Mouse (Mus musculus) left cerebral cortex, adult 2 months (tissue): Measurements from ENCODE around the gene Tmbim7. TPM values are rescaled to one million over a fixed set of nuclear protein-coding genes. Genes with fewer than 3 reads are reported as not detected.
A peak's percentile ranks its signal among the peaks of the same experiment; 100 is the strongest.
"Not testable (repeated sequence)": the region's sequence is repeated elsewhere in the genome, so short reads cannot be mapped to it uniquely, and the experiment has no call there.

ENCODE experiments used
- DNase-seq, 2 experiments: peaks; one replicate each; pipeline ENCODE4 v3.0.0; 2021 to 2022; ENCODE audit warnings: low spot score in 2 of 2, mixed read lengths in 1 of 2; ENCODE audit errors: extremely low spot score in 1 of 2
- H3K27ac ChIP-seq: fragments of 200-600 bp; 2 replicates; pipeline ENCODE4 v1.8.1; 2022
- H3K4me3 ChIP-seq: fragments of 200-600 bp; 2 replicates; pipeline ENCODE4 v1.8.1; 2022
- CTCF ChIP-seq: fragments of 200-600 bp; IDR thresholded peaks from 2 replicates; pipeline ENCODE4 v1.8.1; 2022; ENCODE audit warnings: antibody characterized with exemption, mild to moderate bottlenecking, moderate library complexity
- intact Hi-C: fragments of 180-260 bp; cut with DNase I; formaldehyde crosslinking; loops from one replicate; pipeline ENCODE4 v1.15.1; 2025
- long read RNA-seq, 2 experiments: library from polyadenylated mRNA; stranded (forward); transcript quantifications; one replicate each; pipeline ENCODE4 v2.0.0; 2021; ENCODE audit warnings: borderline mapping rate in 2 of 2
- total RNA-seq, 2 experiments: library from RNA; stranded (reverse); gene quantifications; 2 replicates each; pipeline ENCODE4 v1.2.3; 2021

The Tmbim7 gene
- total RNA-seq: not detected
- long read RNA-seq, experiment 1: 0 reads
- long read RNA-seq, experiment 2: 0 reads

DNA sequence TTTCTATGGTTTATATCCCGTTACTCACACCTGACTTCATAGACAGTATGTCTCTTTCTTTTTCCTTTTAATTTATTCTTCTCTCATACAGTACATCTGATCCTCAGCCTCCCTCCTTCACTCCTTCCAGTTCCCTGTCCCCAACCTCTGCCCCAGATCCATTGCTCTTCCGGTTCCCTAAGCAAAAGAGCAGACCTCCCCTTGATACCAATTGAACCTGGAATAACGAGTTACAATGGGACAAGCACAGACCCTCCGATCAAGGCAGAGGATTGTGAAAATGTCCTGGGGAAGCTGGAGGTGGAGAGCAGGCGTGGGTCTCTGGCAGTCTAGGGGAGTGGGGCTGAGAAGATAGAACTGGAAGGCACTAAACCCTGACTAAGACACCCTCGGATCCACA lies at the start of gene Tmbim7:
Gene Tmbim7, plus strand, starts transcription at position 301 of the 400 bp plus-strand sequence.
- Histone ChIP-seq H3K4me3 (no peak within 1 kb of the TSS), H3K27ac (no peak within 1 kb of the TSS)
- intact Hi-C loops: no loop called here
- no peak for TF ChIP-seq CTCF
- DNase-seq: no peak

DNA sequence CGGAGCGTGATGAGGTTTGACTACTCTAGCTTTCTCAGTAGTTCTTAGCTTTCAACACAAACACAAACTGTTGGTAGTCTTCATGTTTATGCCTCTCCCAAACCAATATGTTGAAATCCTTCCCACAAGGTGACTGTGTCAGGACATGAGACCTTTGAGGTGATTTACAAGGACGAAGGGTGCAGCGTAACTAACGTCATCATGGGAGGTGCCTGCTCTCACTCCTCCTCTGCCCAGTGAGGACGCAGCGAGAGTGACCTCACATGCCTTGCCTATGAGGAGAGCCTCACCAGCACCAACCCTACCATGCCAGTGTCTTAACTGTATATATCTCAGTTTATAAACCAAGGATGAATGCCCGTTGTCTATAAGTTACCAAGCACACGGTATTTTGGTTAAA lies 43.9 kb upstream of the Tmbim7 start:
- Histone ChIP-seq H3K4me3 (no peak overlapping the region), H3K27ac (no peak overlapping the region)
- no peak for TF ChIP-seq CTCF
- intact Hi-C loops: no loop called here
- DNase-seq: no peak

DNA sequence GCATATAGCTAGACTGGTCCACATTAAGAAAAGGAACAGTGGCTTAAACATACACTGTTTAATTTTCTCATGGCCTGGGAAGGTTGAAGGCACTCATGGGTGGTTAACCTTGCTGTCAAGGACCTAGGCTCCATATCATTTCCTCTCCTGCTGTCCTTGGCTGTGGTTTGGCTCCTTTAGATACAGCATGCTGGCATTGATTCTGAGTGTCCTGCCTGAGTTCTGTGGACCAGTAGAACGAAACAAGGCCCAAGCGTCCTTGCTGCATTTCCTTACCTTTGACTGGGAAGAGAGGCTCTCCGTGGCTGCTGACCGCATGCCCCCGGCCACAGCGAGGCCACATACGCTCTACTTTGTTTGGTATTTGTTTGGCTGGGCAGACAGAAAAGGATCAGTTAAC lies 41.7 kb upstream of the Tmbim7 start:
- intact Hi-C loops: no loop called here

DNA sequence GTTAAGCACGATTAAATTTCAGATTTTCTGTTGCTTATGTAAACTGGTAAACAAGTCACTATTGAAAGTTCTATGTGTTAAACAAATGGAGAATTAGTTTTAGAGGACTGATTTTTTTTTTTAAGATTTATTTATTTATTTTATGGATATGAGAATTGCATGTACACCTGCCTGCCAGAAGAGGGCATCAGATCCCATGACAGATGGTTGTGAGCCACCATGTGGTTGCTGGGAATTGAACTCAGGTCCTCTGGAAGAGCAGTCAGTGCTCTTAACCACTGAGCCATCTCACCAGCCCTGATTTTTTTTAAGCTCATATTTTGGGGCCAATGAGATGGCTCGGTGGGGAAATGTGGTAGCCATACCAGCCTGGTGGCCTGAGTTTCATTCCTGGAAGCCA lies 39.1 kb upstream of the Tmbim7 start:
- DNase-seq, H3K4me3 ChIP-seq, intact Hi-C loops, H3K27ac ChIP-seq: not testable (repeated sequence)
- TF ChIP-seq CTCF: peak; percentile 20; the same call in 1 of the 2 replicates

More for the DNA sequence above, 41.7 kb upstream of the Tmbim7 start:
- Histone ChIP-seq H3K4me3 (no peak overlapping the region), H3K27ac (no peak overlapping the region)
- no peak for DNase-seq
- no peak for TF ChIP-seq CTCF

DNA sequence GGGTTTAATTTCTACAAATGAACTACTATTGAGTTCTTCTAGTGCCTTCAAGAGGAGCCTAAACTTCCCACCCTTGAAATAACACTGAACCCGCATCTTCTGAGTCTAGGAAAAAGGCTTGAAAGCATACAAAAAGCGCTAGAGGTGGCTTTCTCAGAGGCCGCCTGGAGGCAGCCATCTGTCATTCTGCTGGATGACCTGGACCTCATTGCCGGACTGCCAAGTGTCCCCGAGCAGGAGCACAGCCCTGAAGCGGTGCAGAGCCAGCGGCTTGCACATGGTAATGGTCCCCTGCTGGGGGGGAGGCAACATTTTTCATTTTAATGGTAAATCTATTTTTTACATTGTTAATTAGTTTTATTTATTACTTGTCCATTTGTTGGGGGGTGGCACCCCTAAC lies 30.5 kb upstream of the Tmbim7 start:
- intact Hi-C loops: no loop called here
- no peak for DNase-seq
- Histone ChIP-seq H3K4me3 (no peak overlapping the region), H3K27ac (no peak overlapping the region)
- no peak for TF ChIP-seq CTCF

DNA sequence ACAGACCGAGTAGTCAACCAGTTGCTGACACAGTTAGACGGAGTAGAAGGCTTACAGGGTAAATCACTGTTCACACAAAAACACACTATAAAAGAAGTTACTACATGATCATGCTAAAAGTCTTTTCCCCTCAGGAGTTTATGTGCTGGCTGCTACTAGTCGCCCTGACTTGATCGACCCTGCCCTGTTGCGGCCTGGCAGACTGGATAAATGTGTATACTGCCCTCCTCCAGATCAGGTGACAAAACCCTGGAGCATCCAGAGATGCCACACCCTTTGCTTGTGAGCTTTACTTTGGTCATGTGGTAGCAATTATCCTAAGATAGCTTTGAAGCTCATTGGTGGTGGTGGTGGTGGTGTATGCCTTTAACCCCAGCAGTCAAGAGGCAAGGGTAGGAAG lies 20.9 kb upstream of the Tmbim7 start:
- DNase-seq: no peak
- intact Hi-C loops: no loop called here
- no peak for TF ChIP-seq CTCF

DNA sequence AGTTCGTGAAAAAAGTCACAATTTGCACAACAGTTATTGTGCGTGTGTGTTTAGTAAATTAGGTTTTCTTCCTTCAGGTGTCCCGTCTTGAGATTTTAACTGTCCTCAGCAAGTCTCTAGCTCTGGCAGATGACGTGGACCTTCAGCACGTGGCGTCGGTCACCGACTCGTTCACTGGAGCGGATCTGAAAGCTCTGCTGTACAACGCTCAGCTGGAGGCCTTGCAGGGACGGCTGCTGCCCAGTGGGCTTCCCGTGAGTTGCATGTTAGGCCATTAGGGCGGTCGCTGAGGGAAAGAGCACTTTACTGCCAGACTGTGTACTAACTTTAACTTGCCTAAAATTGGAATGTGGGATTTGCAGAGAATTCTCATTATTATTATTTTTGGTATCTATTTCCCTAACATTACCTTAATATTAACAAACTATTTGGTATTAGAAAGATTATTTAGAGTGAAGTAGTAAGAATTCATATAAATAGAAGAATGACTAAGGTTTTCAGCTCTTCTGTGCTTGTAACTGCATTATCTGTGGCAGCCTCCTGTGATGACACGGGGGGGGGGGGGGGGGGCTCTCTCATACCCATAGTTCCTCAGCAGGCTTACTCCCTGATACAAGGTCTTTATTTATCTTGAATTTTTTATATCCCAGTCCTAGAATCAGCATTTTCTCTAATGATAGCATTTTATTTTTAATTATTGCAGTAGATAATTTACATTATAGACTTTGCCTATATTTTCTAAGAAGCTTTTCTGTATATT lies 19.3 kb upstream of the Tmbim7 start:
- DNase-seq: no peak
- H3K4me3 ChIP-seq: no peak overlapping the region
- no peak overlapping the region for H3K27ac ChIP-seq
- intact Hi-C loops: no loop called here
- no peak for TF ChIP-seq CTCF

More for the DNA sequence above, 20.9 kb upstream of the Tmbim7 start:
- Histone ChIP-seq H3K27ac (no peak overlapping the region), H3K4me3 (no peak overlapping the region)

DNA sequence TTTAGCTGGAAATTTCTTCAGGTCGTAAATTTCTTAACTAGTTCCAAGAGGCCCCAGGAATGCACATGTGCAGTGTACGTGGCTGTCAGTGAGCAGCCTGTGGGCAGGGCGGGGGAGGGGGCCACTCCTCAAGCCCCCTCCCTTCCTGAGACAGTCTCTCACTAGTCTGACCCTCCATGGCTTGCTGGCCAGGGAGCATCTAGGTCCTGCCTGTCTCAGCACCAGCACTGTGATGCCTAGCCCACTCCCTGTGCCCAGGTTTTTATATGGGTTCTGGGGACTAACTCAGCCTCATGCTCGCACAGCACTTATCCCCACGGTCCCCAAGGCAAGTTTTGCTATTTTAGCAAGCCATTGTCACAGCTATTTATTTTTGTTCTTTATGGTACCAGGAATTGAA lies 18.7 kb upstream of the Tmbim7 start:
- intact Hi-C loops: no loop called here
- DNase-seq: no peak
- no peak for TF ChIP-seq CTCF
- Histone ChIP-seq H3K4me3 (no peak overlapping the region), H3K27ac (no peak overlapping the region)

DNA sequence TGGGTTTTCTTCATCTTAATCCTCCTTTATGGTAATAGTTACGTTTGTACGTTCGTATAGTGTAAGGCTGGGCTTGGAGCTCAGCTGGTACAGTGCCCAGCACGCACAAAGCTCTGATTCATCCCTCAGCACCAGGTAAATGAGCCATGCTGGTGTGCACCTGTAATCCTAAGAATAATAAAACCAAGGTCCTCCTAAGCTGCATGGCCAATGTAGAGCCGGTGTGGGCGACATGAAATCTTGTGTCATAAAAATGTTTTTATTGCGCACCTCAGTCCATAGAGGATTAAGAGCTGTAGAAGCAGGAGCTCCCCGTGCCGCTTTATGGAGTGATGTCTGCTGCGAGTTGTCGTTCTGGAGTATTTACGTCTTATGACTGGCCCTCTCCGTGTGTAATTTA lies 17.7 kb upstream of the Tmbim7 start:
- DNase-seq: no peak
- no peak for TF ChIP-seq CTCF
- intact Hi-C loops: no loop called here
- no peak overlapping the region for H3K27ac ChIP-seq
- no peak overlapping the region for H3K4me3 ChIP-seq

DNA sequence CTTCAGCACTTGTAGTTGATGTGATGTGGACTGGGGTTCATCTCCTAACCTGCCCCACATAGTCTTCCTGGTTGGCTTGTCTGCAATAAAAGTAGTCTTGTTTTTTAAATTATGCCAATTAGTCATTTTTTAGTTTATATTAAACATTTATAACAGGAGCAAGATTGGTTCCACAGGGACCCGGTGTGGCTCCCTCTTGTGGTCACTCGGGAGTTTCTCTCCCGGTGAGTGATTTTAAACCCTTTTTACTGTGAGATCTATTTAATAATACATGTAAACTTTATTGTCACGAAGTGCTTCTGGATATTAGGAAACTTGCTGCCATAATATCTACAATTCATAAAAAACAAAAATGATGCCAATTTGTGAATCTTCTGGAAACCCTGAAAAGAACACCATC lies 17.0 kb upstream of the Tmbim7 start:
- TF ChIP-seq CTCF: peak; percentile 59
- H3K4me3 ChIP-seq: no peak overlapping the region
- no peak overlapping the region for H3K27ac ChIP-seq
- no peak for DNase-seq
- intact Hi-C loops: no loop called here

DNA sequence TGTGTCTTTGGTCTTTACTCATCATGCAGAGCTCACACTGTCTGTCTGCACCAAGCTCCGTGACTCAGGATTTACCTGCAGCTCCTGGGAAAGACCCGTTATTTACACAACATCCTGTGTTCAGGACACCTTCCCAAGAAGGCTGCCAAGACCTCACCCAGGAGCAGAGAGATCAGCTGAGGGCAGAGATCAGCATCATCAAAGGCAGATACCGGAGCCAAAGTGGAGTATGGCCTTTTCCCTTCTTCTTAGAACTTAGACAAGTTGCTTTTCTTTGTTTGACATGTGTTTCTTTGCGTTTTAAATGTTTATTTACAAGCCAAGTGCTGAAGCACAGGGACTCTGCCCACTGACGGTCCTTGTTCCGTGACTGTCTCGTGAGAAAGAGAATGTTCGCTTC lies 15.7 kb upstream of the Tmbim7 start:
- no peak overlapping the region for H3K4me3 ChIP-seq
- intact Hi-C loops: no loop called here
- TF ChIP-seq CTCF: no peak
- DNase-seq: no peak
- H3K27ac ChIP-seq: no peak overlapping the region

DNA sequence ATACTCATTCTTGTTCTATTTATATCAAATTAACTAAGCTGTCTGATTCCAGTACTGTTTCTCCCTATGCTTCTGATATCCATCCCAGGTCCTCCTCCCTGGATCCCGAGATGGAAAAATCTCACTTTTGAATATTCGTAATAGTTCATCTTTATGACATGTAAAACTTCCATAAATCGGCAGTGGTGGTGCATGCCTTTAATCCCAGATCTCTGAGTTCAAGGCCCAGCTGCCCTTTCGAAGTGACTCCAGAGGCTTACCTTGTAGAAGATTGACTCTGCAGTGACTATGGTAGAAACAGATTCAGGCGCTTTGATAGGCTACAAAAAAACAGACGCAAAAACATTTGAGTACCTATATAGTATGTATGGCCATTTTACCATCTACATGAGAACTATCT lies 6.4 kb upstream of the Tmbim7 start:
- Histone ChIP-seq H3K4me3 (no peak overlapping the region), H3K27ac (no peak overlapping the region)
- DNase-seq: no peak
- intact Hi-C loops: loop anchor here (5.0 kb wide), 1 partner anchor 173 kb away; no protein-coding TSS in a partner anchor
- no peak for TF ChIP-seq CTCF

DNA sequence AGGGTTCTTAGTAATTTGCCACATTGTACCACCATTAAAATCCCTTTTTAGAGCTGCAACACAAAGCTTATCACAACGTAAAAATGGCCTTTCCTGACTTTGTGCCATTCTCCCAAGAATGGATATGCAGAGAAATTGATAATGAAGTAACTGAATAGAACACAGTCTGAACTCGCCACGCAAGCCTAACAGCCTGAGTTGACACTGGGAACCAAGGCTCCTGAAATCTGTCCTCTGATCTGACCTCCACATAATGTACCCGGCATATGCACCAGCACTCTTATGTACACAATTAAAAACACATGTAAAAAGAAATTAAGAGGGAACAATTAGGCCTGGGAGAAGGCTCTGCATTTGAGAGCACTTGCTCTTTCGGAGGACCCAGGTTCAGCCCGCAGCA lies 5.7 kb upstream of the Tmbim7 start:
- intact Hi-C loops: no loop called here
- H3K27ac ChIP-seq: no peak overlapping the region
- no peak for DNase-seq
- H3K4me3 ChIP-seq: no peak overlapping the region; the same call in 1 of the 2 replicates
- no peak for TF ChIP-seq CTCF
